ENCODE assay signal across 9 mouse cellular contexts in genomic region chr6:54629734-54630133, GRCm38 (mm10). TPM values are rescaled to one million over a fixed set of nuclear protein-coding genes. Genes with fewer than 3 reads are reported as not detected.
DNase-seq lines count a peak whose midpoint lies in the region; ATAC-seq and TF ChIP-seq lines count a peak whose summit lies in the region.
"Had no signal": no experiment of that assay in that cellular context is flagged by ENCODE, and none has a peak within 500 bp of the region (broad histone marks: within the 10 kb centered on the region; RNA-seq: fewer than 3 reads in every experiment).

No protein-coding gene starts in this region.

- no peak overlapping the region for H3K9ac ChIP-seq in midbrain, embryonic 14.5 days (replicated peaks; ENCODE audit: low read length)
- H3K9ac ChIP-seq in midbrain, embryonic 11.5 days (ENCODE audit: low read length): no peak overlapping the region

- H3K9me3 ChIP-seq in midbrain, embryonic 14.5 days (ENCODE audit: control insufficient read depth, low read length): no peaks in the 10 kb centered on the region
- H3K9me3 ChIP-seq in midbrain, embryonic 11.5 days (ENCODE audit: control insufficient read depth, low read length): no peaks in the 10 kb centered on the region
- H3K9me3 ChIP-seq: G1E had no signal

- no peaks in the 10 kb centered on the region for H3K27me3 ChIP-seq in midbrain, embryonic 14.5 days (ENCODE audit: control insufficient read depth, insufficient read depth, low read length)
- H3K27me3 ChIP-seq in midbrain, embryonic 11.5 days (ENCODE audit: control insufficient read depth, insufficient read depth, low read length): no peaks in the 10 kb centered on the region

- H3K36me3 ChIP-seq in midbrain, embryonic 14.5 days (ENCODE audit: control insufficient read depth, insufficient read depth, low read length): peaks cover 42% of the 10 kb centered on the region
- H3K36me3 ChIP-seq in midbrain, embryonic 11.5 days (ENCODE audit: control insufficient read depth, insufficient read depth, low read length): peaks cover 2% of the 10 kb centered on the region; the same call in 1 of the 2 replicates

- H3K4me2 ChIP-seq in midbrain, embryonic 14.5 days (ENCODE audit: low read length): no peak overlapping the region
- no peak overlapping the region for H3K4me2 ChIP-seq in midbrain, embryonic 11.5 days

- TF ChIP-seq CTCF in lung, adult 2 months (IDR thresholded peaks at IDR 0.05; ENCODE audit: insufficient read depth, low read length): peak; percentile 58

- H3K4me1 ChIP-seq in midbrain, embryonic 14.5 days (ENCODE audit: control insufficient read depth, insufficient read depth, low read length): no peaks in the 10 kb centered on the region
- H3K4me1 ChIP-seq in midbrain, embryonic 11.5 days (ENCODE audit: control insufficient read depth, insufficient read depth, low read length): no peaks in the 10 kb centered on the region
- no peaks in the 10 kb centered on the region for H3K4me1 ChIP-seq in lung, adult 2 months (ENCODE audit: control insufficient read depth, insufficient read depth, low read length)

- H3K27ac ChIP-seq in midbrain, embryonic 14.5 days (replicated peaks; ENCODE audit: low read depth, low read length): no peak overlapping the region
- no peak overlapping the region for H3K27ac ChIP-seq in midbrain, embryonic 11.5 days (ENCODE audit: low read depth, low read length)

- no peak overlapping the region for H3K4me3 ChIP-seq in midbrain, embryonic 14.5 days (replicated peaks; ENCODE audit: low read depth, low read length)
- no peak overlapping the region for H3K4me3 ChIP-seq in midbrain, embryonic 11.5 days (ENCODE audit: low read depth, low read length)
- H3K4me3 ChIP-seq in lung, adult 2 months (replicated peaks; ENCODE audit: extremely low read depth, low read depth, low read length): no peak overlapping the region

- peak; percentile 43 to 51 for DNase-seq in cerebellum, adult 18-20 months
- no peak for DNase-seq in cerebellum, adult 9-11 months
- peak; percentile 68 for DNase-seq in midbrain, embryonic 14.5 days
- DNase-seq in midbrain, embryonic 11.5 days (ENCODE audit: low spot score, missing footprints): no peak
- peak; percentile 23 for DNase-seq in lung, adult 2 months
- peak; percentile 16 for DNase-seq in yolk sac, embryonic 10.5 days (ENCODE audit: low spot score)
- DNase-seq in layer of hippocampus, postnatal 14 days (ENCODE audit: low spot score in 2 of 2): no peak

- TF ChIP-seq POLR2A in lung, adult 2 months (IDR thresholded peaks at IDR 0.05; ENCODE audit: borderline replicate concordance, extremely low read depth, low read depth, low read length): no peak

- 38% methylated on average over 7 of the region's 7 CpGs for WGBS in midbrain, embryonic 14.5 days
- WGBS in midbrain, embryonic 11.5 days: 44% methylated on average over 7 of the region's 7 CpGs
- 28% methylated on average over 7 of the region's 7 CpGs for WGBS in lung, adult 2 months

- no peak for ATAC-seq in midbrain, embryonic 14.5 days (ENCODE audit: low FRiP score, low TSS enrichment)
- no peak for ATAC-seq in midbrain, embryonic 11.5 days (ENCODE audit: low FRiP score)
- peak; percentile 58; the same call in 1 of the 2 replicates for ATAC-seq in common myeloid progenitor, adult 5-6 weeks (replicated peaks; ENCODE audit: low read depth, poor library complexity, severe bottlenecking)

RNA-seq across cellular contexts. Expression of gene Fkbp14, which starts 32.6 kb away (rescaled TPM):
- 4.3 and 8.1 TPM in 2 replicates for polyA plus RNA-seq in midbrain, embryonic 14.5 days (2014; fragmentation: Nextera tagmentation; extraction: Ambion mirVana)
- polyA plus RNA-seq in midbrain, embryonic 11.5 days (2014; fragmentation: Nextera tagmentation; extraction: Ambion mirVana): 14.5 and 18.0 TPM in 2 replicates
- total RNA-seq in common myeloid progenitor, adult 5-6 weeks (2017): 0.44 and 0.96 TPM in 2 replicates
- polyA plus RNA-seq in lung, adult 2 months (2012; rRNA removed): 4.1 and 6.1 TPM in 2 replicates
- total RNA-seq in layer of hippocampus, postnatal 14 days (2021): 10 to 100 TPM; 12.5 to 16.6 TPM

RNA-seq across cellular contexts. Expression of gene Plekha8, which starts 34.8 kb away (rescaled TPM):
- 11.1 and 15.8 TPM in 2 replicates for polyA plus RNA-seq in midbrain, embryonic 14.5 days (2014; fragmentation: Nextera tagmentation; extraction: Ambion mirVana)
- 21.0 and 22.5 TPM in 2 replicates for polyA plus RNA-seq in midbrain, embryonic 11.5 days (2014; fragmentation: Nextera tagmentation; extraction: Ambion mirVana)
- 3.8 and 4.5 TPM in 2 replicates for total RNA-seq in common myeloid progenitor, adult 5-6 weeks (2017)
- 3.6 and 4.5 TPM in 2 replicates for polyA plus RNA-seq in lung, adult 2 months (2012; rRNA removed)
- total RNA-seq in layer of hippocampus, postnatal 14 days (2021): 10 to 100 TPM; 11.5 to 13.4 TPM

RNA-seq across cellular contexts. Expression of gene Mturn, which starts 51.7 kb away (rescaled TPM):
- polyA plus RNA-seq in midbrain, embryonic 14.5 days (2014; fragmentation: Nextera tagmentation; extraction: Ambion mirVana): 82.8 and 114 TPM in 2 replicates
- polyA plus RNA-seq in midbrain, embryonic 11.5 days (2014; fragmentation: Nextera tagmentation; extraction: Ambion mirVana): 40.0 and 40.3 TPM in 2 replicates
- total RNA-seq in common myeloid progenitor, adult 5-6 weeks (2017): 0.39 and 1.8 TPM in 2 replicates
- polyA plus RNA-seq in lung, adult 2 months (2012; rRNA removed): 9.3 and 9.5 TPM in 2 replicates
- total RNA-seq in layer of hippocampus, postnatal 14 days (2021): 100 to 1,000 TPM; 164 to 166 TPM

Comparison
In these comparisons a context has a peak if more than half of its experiments do, and no peak if none do; other contexts are left out.
1. DNase-seq: peak in cerebellum, adult 18-20 months (2 of 2), midbrain, embryonic 14.5 days (single experiment), lung, adult 2 months (single experiment) and yolk sac, embryonic 10.5 days (single experiment); none in cerebellum, adult 9-11 months (single experiment), midbrain, embryonic 11.5 days (single experiment) and layer of hippocampus, postnatal 14 days (0 of 2).